Mouse (Mus musculus) cerebellum, adult 2 months (tissue): ENCODE results near the gene Selenoh. TPM values are rescaled to one million over a fixed set of nuclear protein-coding genes. Genes with fewer than 3 reads are reported as not detected.
A peak's percentile ranks its signal among the peaks of the same experiment; 100 is the strongest.

ENCODE experiments used
- DNase-seq, 2 experiments: peaks; one replicate each; pipeline ENCODE4 v3.0.0; 2021
- H3K27ac ChIP-seq: fragments of 200-500 bp; 2 replicates; pipeline ENCODE4 v1.5.1; 2012; ENCODE audit warnings: low read length, control low read depth, inconsistent platforms; ENCODE audit not compliant: insufficient read depth
- H3K27me3 ChIP-seq: fragments of 200-500 bp; 2 replicates; pipeline ENCODE4 v1.6.1; 2012; ENCODE audit warnings: inconsistent platforms, mild to moderate bottlenecking, low read length, moderate library complexity; ENCODE audit not compliant: control insufficient read depth, insufficient read depth
- H3K4me1 ChIP-seq: fragments of 200-500 bp; 2 replicates; pipeline ENCODE4 v1.6.1; 2011; ENCODE audit warnings: low read length; ENCODE audit not compliant: control insufficient read depth, insufficient read depth
- H3K4me3 ChIP-seq: fragments of 200-500 bp; replicated peaks from 2 replicates; pipeline ENCODE3; 2011; ENCODE audit warnings: mild to moderate bottlenecking, low read depth, low read length, control low read depth; ENCODE audit not compliant: insufficient read depth
- CTCF ChIP-seq: fragments of 200-500 bp; IDR thresholded peaks from 2 replicates; pipeline ENCODE4 v1.5.1; 2011; ENCODE audit warnings: low read depth, mild to moderate bottlenecking, control low read depth, low read length, moderate library complexity, borderline replicate concordance; ENCODE audit not compliant: insufficient read depth
- POLR2A ChIP-seq: fragments of 200-500 bp; IDR thresholded peaks from 2 replicates; pipeline ENCODE4 v1.6.1; 2011; ENCODE audit warnings: low read length, control low read depth, borderline replicate concordance; ENCODE audit not compliant: insufficient read depth
- WGBS: fragments of 180-500 bp; shearing (Covaris S2); methylation state at CpG from one replicate; pipeline ENCODE4 v1.1.7; 2018; 5-methylcytosine and 5-hydroxymethylcytosine counted together
- polyA plus RNA-seq: library from polyadenylated mRNA; depleted of rRNA; stranded (reverse); fragments of >200 nt; gene quantifications from 2 replicates; pipeline ENCODE4 v1.2.3, GENCODE M21; 2012

Selenoh gene
- polyA plus RNA-seq, 1 experiment, result 67.4 TPM

GRCm38 (mm10) chr2:84646138-84646537 is 24.4 kb downstream of the Selenoh start:
- TF ChIP-seq CTCF (no peak), POLR2A (no peak)
- WGBS, result 59% methylated on average over 1 of the region's 1 CpGs
- DNase-seq, result no peak
- Histone ChIP-seq H3K27me3 (no peaks in the 10 kb centered on the region), H3K4me1 (no peaks in the 10 kb centered on the region; the same call in 1 of the 2 replicates), H3K4me3 (no peak overlapping the region), H3K27ac (no peak overlapping the region)

GRCm38 (mm10) chr2:84640833-84641232 is 29.7 kb downstream of the Selenoh start:
- TF ChIP-seq CTCF, result no peak
- TF ChIP-seq POLR2A, result no peak
- Histone ChIP-seq H3K27me3 (no peaks in the 10 kb centered on the region), H3K27ac (no peak overlapping the region), H3K4me1 (peaks cover 4% of the 10 kb centered on the region), H3K4me3 (no peak overlapping the region)
- DNase-seq, result no peak

GRCm38 (mm10) chr2:84638428-84639220 is 31.9 kb downstream of the Selenoh start:
- Histone ChIP-seq H3K4me1 (peaks cover 12% of the 10 kb centered on the region), H3K27ac (no peak overlapping the region), H3K4me3 (no peak overlapping the region), H3K27me3 (no peaks in the 10 kb centered on the region)
- 44% methylated on average over 5 of the region's 5 CpGs for WGBS
- no peak for DNase-seq
- TF ChIP-seq POLR2A (no peak), CTCF (no peak)

GRCm38 (mm10) chr2:84637452-84638165 is 33.0 kb downstream of the Selenoh start:
- no peak for DNase-seq
- H3K4me1 ChIP-seq, result peaks cover 12% of the 10 kb centered on the region
- WGBS, result 32% methylated on average over 7 of the region's 7 CpGs
- no peak overlapping the region for H3K4me3 ChIP-seq
- H3K27me3 ChIP-seq, result no peaks in the 10 kb centered on the region
- H3K27ac ChIP-seq, result peak overlapping the region; percentile 21; the same call in 1 of the 2 replicates
- TF ChIP-seq POLR2A (no peak), CTCF (no peak)

- 31% methylated on average over 8 of the region's 8 CpGs for WGBS
- Histone ChIP-seq H3K4me1 (peaks cover 12% of the 10 kb centered on the region), H3K4me3 (no peak overlapping the region), H3K27ac (peak overlapping the region; percentile 1; the same call in 1 of the 2 replicates), H3K27me3 (no peaks in the 10 kb centered on the region)
- TF ChIP-seq POLR2A, result no peak
- no peak for TF ChIP-seq CTCF
- no peak for DNase-seq
These were observed 34.3 kb downstream of the Selenoh start for GRCm38 (mm10) chr2:84636231-84636741.

GRCm38 (mm10) chr2:84635611-84636010 is 35.0 kb downstream of the Selenoh start:
- peak overlapping the region; percentile 54; the same call in 1 of the 2 replicates for H3K27ac ChIP-seq
- H3K27me3 ChIP-seq, result no peaks in the 10 kb centered on the region
- DNase-seq, result peak; percentile 69 to 72
- H3K4me1 ChIP-seq, result peaks cover 12% of the 10 kb centered on the region
- WGBS, result 3% methylated on average over 2 of the region's 2 CpGs
- no peak for TF ChIP-seq POLR2A
- no peak for TF ChIP-seq CTCF
- H3K4me3 ChIP-seq, result no peak overlapping the region

- H3K27ac ChIP-seq, result peak overlapping the region; percentile 54; the same call in 1 of the 2 replicates
- H3K27me3 ChIP-seq, result no peaks in the 10 kb centered on the region
- no peak overlapping the region for H3K4me3 ChIP-seq
- peaks cover 12% of the 10 kb centered on the region for H3K4me1 ChIP-seq
- TF ChIP-seq CTCF (no peak), POLR2A (no peak)
- 32% methylated on average over 4 of the region's 4 CpGs for WGBS
- no peak for DNase-seq
These were observed 35.6 kb downstream of the Selenoh start for GRCm38 (mm10) chr2:84634934-84635482.

- WGBS, result 83% methylated on average over 4 of the region's 4 CpGs
- Histone ChIP-seq H3K4me3 (no peak overlapping the region), H3K4me1 (peaks cover 12% of the 10 kb centered on the region), H3K27me3 (no peaks in the 10 kb centered on the region), H3K27ac (no peak overlapping the region)
- no peak for TF ChIP-seq CTCF
- no peak for TF ChIP-seq POLR2A
- DNase-seq, result no peak
These were observed 36.6 kb downstream of the Selenoh start for GRCm38 (mm10) chr2:84634006-84634405.
